Mouse (Mus musculus) layer of hippocampus, adult 11-12 months (tissue): Measurements from ENCODE around the gene Vti1a.

Experiments
- DNase-seq: peaks from one replicate; pipeline ENCODE4 v3.0.0; 2022; ENCODE audit warnings: low spot score

The Vti1a gene

GRCm38 (mm10) chr19:55561469-55561868 lies 245.4 kb downstream of the Vti1a start:
- DNase-seq: no peak

DNA sequence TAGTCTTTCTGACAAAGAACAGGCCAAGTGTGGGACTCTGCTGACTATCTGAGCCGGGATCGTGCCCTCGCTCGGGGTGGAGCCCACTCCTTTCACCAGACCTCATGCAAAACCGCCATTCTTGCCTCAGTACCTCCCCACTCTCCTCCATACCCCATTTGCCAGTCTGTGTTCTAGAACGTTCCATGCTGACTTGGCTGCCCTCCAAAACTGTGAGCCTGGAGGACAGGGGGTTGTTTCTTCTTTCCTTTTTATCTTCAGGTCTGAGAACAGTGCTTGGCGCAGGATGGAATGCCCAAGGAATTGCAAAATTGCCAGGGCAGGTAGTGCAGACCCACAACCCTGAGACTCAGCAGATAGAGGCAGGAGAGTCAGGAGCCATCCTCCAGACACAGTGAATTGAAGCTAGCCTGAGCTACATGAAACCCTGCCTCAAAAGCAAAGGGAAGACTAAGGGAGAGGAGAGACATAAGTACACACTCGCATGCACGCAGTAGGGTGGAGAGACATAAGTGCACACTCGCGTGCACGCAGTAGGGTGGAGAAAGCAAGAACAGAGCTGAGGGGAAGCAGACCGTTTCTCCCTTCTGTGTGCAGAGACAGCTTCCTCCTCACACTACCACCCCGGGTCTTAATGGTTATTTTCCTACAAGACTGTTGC lies 246.5 kb downstream of the Vti1a start:
- no peak for DNase-seq

- no peak for DNase-seq
These were observed 247.1 kb downstream of the Vti1a start for GRCm38 (mm10) chr19:55563148-55563651.

GRCm38 (mm10) chr19:55564104-55564938 lies 248.2 kb downstream of the Vti1a start:
- no peak for DNase-seq

DNA sequence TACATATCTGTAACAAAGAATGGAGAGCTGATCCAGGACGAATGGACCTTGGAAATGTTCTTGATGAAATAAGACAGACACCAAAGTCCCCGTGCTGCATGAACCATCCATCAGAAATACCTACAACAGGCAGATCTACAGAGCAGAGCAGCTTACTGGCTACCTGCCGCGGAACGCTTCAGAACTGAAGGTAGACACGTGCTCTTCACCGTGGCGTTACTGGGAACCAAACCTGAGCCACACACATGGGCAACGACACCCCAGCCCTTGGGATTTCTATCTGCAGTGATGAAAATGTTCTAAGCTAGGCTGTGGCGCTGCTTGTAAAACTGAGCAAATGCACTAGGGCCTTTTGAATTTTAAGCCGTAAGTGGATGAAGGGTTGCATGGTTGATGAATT lies 249.0 kb downstream of the Vti1a start:
- no peak for DNase-seq

GRCm38 (mm10) chr19:55565523-55566369 lies 249.7 kb downstream of the Vti1a start:
- DNase-seq: no peak

DNA sequence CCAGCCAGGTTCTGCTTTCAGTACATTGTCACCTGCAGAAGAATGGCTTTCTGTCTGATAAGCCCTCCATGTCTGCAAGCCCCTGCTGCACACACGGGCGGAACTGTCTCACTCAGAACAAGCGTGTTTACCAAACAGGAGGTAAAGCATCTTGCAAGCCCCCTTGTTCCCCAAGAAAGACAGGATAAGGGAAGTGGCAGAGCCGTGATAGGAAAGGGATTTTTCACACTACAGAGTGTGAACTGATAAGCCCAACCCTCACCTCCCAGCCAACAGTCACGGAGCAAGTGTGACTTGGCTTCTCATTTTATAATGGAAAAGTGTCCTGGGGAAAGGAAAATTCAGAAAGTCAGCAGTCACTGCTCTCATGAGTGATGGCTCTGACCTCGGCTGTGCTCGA lies 253.0 kb downstream of the Vti1a start:
- no peak for DNase-seq

- no peak for DNase-seq
These were observed 253.8 kb downstream of the Vti1a start for GRCm38 (mm10) chr19:55569894-55570293.

DNA sequence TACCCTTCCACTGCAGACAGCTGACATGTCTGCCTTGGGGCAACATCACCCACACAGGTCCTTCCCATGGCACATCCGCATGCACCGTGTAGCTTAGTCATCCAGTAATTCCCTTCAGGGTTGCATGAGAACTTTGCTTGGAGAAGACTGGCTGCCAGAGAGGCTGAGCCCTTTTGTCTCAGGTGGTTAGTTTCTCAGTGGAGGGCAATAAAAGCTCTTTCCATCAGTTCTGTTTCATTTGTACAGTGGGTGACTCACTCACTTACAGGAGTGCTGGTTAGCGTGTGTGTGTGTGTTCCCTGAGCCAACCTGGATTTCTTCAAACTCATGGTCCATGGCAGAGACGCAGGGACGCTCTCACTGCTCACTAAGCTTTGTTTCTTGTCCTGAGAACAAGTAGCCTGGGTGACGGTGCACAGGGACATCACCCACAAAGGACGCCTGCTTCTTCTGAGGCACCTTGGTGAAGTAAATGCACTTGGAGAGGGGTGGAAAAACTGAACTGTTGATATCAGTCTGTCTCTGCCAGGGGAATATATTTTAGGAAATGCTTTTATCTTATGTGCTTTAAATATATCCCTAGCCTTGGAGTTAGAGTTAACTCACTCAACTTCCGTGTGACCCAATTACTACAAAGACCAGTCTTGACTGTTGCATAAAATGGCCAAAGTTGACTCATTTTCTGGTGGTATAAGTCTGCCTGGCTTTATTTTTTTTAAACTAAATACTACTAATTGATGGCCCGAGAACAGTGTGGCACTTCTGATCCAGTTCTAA lies 254.6 kb downstream of the Vti1a start:
- no peak for DNase-seq

- no peak for DNase-seq
These were observed 255.4 kb downstream of the Vti1a start for GRCm38 (mm10) chr19:55571486-55571885.

- no peak for DNase-seq
These were observed 261.4 kb downstream of the Vti1a start for GRCm38 (mm10) chr19:55577306-55578042.

DNA sequence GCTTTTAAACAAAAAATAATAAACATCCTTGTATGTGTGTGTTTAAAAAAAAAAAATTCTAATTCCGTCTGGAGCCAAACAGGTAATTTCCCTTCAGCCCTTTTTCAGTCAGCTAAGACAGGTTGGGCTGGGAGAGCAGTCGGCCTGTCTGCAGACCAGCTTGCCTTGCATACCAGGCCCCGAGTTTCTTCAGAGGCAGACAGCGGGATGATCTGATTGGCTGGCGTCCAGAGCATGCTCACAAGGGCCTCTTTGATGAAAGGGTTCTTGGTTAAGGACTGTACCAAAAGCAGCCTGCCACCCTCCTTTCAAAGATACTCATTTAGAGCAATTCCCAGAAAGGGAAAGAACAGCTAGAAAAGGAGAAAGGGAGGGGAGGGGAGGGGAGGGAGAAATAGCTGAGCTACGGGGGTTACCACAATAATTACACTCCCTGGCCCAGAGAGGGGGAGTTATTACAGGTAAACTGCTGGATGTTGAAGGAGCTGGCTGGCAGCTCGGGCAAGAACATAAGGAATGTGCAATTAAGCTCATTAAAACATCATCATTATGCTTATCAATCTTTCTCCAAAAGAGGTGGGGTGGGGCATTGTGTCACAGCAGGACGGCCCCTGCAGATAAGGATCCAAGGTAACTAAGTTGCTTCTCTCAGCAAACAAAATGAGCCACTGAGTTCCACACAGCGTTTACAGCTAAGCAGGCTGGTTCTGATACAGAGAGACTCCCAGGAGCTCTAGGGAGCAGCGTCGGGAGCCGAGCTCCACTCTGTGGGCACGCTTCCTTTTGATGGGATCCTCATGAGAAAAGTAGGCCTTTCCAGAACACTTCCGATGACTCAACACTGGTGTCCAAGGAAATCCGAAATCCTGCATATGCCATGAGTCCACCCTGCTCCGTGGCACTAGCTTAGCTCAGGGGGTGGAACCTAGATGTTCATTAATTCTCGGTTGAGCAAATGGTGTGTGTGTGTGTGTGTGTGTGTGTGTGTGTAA lies 262.3 kb downstream of the Vti1a start:
- DNase-seq: peak; percentile 60

DNA sequence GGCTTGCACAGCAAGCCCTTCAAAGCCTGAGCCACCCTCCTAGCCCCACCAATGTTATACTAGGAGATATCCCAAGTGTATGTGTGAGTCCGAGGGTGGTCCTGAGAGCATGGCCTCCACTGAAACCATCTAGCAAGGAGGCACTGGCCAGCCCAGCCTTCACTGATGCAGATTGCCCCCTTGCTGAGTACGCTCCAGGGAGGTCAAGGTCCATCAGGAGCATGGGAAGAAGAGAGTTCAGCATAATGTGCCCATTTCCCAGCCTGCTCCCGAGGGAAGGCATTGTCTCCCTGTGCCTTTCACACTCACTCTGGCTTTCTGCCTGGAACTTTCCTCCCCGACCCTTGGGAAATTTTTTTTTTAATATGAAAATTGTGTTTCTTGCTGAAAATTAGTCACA lies 263.2 kb downstream of the Vti1a start:
- no peak for DNase-seq

DNA sequence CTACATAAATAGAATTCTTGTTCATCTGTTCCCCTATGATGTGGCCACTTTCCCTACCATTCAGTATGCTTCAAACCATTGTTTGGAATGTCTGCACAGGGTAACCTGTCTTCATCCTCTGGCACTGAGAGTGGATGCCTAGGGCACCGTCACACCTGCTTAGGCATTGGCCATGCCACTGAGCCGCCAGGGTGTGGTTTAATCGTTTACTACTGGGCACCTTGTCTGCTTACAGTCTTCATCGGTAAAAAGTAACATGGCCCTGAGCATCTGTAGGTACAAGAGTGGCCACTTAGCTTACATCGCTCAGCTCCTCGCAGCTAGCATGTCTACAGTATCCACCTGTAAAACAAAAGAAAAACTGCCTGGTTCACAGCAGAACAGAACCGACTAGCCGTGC lies 264.1 kb downstream of the Vti1a start:
- DNase-seq: no peak

DNA sequence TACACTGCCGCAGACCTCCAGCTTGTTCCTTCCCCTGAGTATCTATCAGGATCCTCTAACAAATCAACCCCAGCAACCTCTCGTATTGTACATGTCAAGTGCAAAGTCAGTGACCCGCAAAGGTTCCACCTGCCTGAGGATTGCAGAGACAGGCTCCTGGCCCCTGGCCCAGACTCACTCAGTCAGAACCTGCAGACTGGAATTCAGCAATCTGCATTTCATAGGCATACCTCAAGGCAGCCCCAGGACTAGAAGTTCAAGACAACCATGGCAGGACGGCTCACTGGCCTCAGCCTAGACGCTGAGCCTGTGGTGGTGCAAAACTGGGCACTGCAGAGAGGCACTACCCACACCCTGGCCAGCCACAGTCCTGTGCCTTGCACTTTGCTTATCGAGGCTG lies 264.6 kb downstream of the Vti1a start:
- DNase-seq: no peak

DNA sequence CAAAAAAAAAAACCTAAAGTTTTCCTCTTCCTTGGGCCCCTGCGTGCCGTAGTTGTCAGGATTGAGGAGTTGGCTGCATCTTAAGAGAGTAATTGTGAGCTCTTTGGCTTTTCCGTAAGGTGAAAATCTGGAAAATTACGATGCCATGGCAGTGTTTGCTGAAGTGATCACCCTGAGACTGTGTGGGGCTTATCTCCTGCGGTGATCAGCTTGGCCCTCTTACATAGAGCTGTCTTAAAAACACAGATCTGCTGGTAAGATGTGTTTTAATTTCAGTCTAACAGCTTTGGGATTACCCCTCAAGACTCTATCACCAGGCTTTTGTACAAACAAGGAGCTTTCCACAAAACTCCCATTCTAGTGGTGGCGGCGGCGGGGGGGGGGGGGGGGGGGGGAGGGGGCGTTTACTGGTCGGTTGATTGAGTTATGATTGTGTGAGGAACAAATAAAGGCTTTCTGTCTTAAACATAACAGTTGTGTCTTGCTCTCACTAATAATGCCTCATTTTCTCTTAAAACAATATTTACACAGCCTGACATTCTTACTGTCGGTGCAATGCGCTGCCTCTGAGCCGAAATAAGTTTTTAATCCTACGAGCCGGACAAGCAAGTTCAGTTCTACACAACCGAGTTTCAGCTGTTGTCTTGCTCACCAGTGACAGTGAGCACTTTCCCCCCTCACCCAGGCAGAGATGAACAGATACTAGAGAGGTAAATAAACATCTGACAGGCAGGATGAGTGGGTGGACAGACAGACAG lies 267.0 kb downstream of the Vti1a start:
- no peak for DNase-seq

DNA sequence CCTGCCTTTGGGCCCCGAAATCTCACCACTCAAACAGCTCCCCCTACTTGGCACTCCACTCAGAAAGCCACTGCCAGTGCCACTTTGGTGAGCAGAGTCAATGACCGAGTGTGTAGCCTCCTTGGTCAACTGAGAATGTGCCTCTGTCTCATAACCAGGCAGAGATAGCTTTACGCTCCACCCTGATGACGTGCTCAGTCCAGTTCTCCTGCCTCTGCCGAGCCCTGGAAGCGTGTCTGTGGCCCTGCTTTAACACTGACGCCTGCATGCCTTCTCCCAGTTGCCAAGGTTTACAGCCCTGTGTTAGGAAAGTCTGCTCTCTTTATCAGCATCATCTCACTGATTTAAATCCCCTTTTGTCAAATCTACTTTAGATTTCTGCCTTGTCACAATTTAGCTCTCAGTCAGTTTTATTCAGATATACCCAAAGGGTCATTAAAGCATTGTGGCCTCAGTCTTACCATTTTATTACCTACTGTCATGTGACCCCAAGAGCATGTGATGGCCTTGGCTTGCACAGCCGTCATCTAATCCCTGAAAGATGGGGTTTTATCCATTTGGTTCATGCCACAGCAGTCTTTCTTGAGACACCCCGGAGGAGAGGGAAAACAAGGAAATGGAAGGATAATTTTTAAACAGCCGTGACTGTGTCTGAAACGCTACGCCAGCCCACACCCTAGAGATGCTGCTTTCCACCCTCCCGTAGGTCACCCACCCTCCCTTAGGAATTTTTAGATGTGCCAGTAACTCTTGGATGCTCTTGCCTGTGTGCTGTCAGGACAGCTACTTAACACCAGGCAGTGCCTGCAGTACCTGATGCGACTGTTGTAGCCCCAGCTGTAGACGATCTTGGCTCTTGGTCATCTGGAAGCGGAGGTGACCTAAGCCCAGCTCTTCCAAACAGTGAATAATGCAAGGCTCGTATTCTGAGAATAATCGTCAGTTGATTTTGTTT lies 269.5 kb downstream of the Vti1a start:
- no peak for DNase-seq
